Mouse (Mus musculus) E14TG2a.4 (cell line): ENCODE measurements around the gene Fam129b.
A peak's percentile ranks its signal among the peaks of the same experiment; 100 is the strongest.

ENCODE experiments used
- H3K27me3 ChIP-seq: 2 replicates; pipeline ENCODE4 v1.6.1; 2014; ENCODE audit warnings: low read length, control low read depth; ENCODE audit not compliant: insufficient read depth
- H3K36me3 ChIP-seq: 2 replicates; pipeline ENCODE4 v1.6.1; 2014; ENCODE audit warnings: low read length, control low read depth; ENCODE audit not compliant: insufficient read depth
- H3K4me1 ChIP-seq: replicated peaks from 2 replicates; pipeline ENCODE4 v1.6.1; 2014; ENCODE audit warnings: low read depth, low read length, control low read depth
- H3K4me3 ChIP-seq: replicated peaks from 2 replicates; pipeline ENCODE4 v1.5.1; 2014; ENCODE audit warnings: mild to moderate bottlenecking, low read length
- H3K9me3 ChIP-seq: 2 replicates; pipeline ENCODE4 v1.6.1; 2014; ENCODE audit warnings: low read length, control low read depth
- CTCF ChIP-seq: conservative IDR thresholded peaks from 2 replicates; pipeline ENCODE4 v1.5.1; 2014; ENCODE audit warnings: low read length
- NANOG ChIP-seq: IDR thresholded peaks from 2 replicates; pipeline ENCODE4 v1.6.1; 2014; ENCODE audit warnings: borderline replicate concordance, low read length, mixed read lengths
- POU5F1 ChIP-seq: IDR thresholded peaks from 2 replicates; pipeline ENCODE4 v1.6.1; 2014; ENCODE audit warnings: low read length, borderline replicate concordance

Fam129b gene

DNA sequence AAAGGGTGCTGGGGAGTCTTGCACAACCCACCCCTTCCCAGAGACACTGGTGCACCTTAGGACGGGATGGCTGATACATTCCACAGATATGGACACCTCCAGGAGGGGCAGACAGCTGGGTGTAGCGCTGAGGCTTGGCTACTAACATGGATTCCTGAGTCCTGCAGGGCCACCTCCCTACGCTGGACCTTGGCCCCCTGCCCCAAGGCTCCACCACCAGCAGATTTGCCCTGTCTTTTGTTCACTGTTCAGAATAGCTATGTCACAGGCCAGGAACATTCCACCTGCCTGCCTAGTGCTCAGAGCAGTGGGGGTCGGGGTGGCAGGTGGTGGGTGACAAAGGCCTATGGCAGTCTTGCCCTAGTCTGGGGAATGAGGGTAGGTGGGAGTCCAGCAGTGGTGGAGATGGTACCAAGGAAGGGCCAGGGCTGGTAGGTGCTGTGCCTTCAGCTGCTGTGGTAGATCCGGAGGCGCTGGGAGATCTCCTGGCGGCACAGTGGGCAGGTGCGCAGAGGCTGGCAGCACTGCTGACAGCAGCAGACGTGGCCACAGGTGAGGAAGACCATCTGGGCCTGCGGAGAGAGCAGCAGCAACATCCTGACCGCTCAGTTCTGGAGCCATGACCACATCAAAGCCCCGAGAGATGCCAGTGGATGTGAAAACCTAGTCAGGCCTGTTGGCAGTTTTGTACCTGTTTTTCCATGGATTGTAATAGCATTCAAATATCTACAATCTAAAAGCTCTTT lies 50.6 kb downstream of the Fam129b start:
- TF ChIP-seq CTCF (no peak), NANOG (no peak), POU5F1 (no peak)
- no peak overlapping the region for H3K4me3 ChIP-seq

DNA sequence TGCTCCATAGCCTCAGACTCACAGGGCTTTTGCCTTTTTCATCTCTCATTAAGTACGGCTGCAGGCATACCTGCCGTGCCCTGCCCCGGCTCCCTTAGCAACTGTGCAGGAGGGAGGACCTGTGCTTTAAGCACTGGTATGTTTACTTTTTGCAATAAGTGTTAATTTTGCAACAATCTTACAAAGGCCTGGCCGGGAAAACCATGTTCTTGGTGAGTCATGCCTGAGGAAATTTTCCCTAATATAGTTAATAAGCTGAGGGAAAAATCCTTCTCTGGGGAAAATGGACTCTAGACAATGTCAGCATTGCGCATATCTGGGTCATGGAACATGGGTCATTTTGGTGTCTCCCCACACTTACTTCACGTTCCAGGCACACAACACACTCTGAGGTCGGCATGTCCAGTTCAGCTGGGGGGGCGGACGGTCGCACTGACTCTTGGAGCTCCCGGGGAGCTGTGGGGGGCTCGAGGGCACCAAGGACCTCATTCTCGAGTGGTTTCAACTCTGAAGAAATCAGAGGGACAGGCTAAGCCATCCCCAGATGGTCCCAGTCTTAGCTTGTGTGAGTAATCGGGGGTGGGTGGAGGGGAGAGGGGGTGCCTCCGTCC lies 51.8 kb downstream of the Fam129b start:
- TF ChIP-seq POU5F1 (no peak), CTCF (no peak), NANOG (no peak)
- peaks cover 70% of the 10 kb centered on the region for H3K36me3 ChIP-seq

More for the DNA sequence above, 50.6 kb downstream of the Fam129b start:
- peaks cover 86% of the 10 kb centered on the region for H3K4me1 ChIP-seq
- H3K9me3 ChIP-seq = no peaks in the 10 kb centered on the region
- peaks cover 78% of the 10 kb centered on the region for H3K36me3 ChIP-seq
- no peaks in the 10 kb centered on the region for H3K27me3 ChIP-seq

DNA sequence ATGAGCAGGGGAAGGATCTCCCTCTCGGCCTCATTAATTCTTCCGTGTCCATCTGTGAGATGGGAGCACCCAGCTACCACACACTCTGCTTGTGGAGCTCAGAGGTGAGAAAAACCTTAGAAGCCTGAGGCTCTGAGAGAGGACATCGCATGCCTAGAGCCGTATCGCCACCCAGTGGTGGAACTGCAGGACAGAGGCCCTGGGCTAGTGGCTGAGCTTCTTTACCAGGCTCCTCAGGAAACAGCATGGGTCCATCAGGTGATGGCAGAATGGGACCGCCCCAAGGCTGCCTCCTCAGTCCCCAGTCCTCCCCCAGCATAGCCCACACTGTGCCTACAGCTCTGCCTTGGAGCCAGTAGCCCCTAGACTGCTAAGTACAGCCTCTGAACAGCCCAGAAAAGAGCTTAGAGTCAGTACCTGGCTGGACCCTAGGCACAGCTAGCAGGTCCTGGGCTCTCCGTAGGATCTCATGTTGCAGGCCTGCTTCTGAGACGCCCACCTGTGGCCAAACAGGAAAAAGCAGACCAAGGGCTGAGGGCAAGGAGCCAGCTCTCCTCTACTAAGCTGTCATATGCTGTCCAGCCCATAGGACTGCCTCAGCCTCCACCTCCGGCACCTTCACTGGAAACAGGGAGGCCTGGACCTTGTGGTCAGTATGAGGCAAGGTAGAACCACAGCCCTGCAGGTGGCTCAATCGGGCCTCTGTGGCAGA lies 52.5 kb downstream of the Fam129b start:
- H3K27me3 ChIP-seq = no peaks in the 10 kb centered on the region
- peaks cover 70% of the 10 kb centered on the region for H3K36me3 ChIP-seq
- peak overlapping the region; percentile 60 for H3K4me3 ChIP-seq
- H3K9me3 ChIP-seq = no peaks in the 10 kb centered on the region
- H3K4me1 ChIP-seq = peaks cover 86% of the 10 kb centered on the region
- TF ChIP-seq POU5F1 (no peak), NANOG (no peak), CTCF (peak; percentile 55)

More for the DNA sequence above, 51.8 kb downstream of the Fam129b start:
- Histone ChIP-seq H3K27me3 (no peaks in the 10 kb centered on the region), H3K4me1 (peaks cover 86% of the 10 kb centered on the region), H3K9me3 (no peaks in the 10 kb centered on the region), H3K4me3 (no peak overlapping the region)

DNA sequence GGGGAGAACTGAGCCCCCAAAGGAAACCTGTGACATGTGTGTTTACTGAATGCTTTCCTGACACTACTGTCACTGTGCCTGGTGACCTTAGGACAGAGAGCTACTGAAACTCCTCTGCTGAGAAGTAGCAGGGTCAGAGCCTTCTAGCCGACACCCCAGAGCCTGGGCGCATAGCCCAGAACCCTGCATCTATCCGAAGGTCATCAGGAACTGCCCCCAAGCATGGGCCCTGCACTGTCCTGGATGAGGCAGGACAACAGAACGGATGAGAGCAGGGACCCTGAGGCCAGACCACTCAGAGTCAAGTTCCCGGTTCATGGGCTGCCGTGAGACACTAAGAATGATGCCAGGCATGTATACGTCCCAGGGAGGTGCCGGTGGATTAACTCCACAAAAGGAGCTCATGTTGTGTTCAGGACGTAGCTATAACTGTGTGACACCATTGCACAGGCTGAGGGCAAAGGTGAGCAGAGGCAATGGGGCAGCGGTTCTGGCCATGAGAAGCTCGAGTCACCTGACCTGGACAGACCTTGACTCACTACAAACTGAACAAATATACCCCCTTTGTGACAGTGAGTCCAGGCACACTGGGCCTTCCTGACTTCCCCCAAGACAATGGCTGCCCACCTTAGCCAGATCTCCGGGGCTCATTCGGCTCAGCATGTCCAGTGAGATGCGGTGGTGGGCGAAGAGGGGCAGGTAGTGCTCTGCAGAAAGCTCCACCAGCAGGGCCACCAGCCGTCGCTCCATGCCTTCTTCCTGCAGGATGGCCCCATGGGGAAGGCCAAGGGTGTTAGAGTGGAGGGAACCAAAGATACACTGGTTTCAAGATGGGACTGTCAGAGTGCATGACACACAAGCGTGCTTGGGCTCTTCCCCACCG lies 53.3 kb downstream of the Fam129b start:
- H3K9me3 ChIP-seq = no peaks in the 10 kb centered on the region
- H3K36me3 ChIP-seq = peaks cover 70% of the 10 kb centered on the region
- no peaks in the 10 kb centered on the region for H3K27me3 ChIP-seq
- H3K4me1 ChIP-seq = peaks cover 86% of the 10 kb centered on the region
- TF ChIP-seq NANOG = no peak
- TF ChIP-seq CTCF = no peak
- TF ChIP-seq POU5F1 = no peak
- H3K4me3 ChIP-seq = peak overlapping the region; percentile 60

GRCm38 (mm10) chr2:32931730-32932129 lies 55.8 kb downstream of the Fam129b start:
- Histone ChIP-seq H3K36me3 (peaks cover 68% of the 10 kb centered on the region), H3K9me3 (no peaks in the 10 kb centered on the region), H3K4me3 (peak overlapping the region; percentile 45), H3K4me1 (peaks cover 96% of the 10 kb centered on the region), H3K27me3 (no peaks in the 10 kb centered on the region)
- TF ChIP-seq POU5F1 (no peak), NANOG (no peak), CTCF (no peak)

DNA sequence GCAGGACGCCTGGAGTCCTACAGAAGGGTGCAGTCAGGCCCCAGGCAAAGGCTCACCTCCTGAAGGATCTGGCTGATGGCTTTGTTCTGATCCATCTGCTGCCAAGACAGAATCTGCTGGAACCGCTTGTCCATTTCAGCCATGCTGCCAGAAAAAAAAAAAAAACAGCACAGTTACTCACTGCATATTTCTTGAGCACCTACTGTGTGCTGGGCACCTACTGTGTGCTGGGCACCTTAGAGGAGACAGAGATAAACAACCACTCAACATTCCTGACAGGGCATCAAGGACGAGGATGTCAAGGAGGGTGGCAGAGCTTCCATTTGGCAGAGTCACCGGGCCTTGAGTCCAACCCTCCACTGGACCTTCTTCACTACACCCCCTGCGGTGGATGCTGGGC lies 62.8 kb downstream of the Fam129b start:
- no peak overlapping the region for H3K4me3 ChIP-seq
- no peaks in the 10 kb centered on the region for H3K27me3 ChIP-seq
- H3K9me3 ChIP-seq = no peaks in the 10 kb centered on the region
- peaks cover 83% of the 10 kb centered on the region for H3K36me3 ChIP-seq
- peaks cover 71% of the 10 kb centered on the region for H3K4me1 ChIP-seq
- TF ChIP-seq CTCF = no peak
- no peak for TF ChIP-seq POU5F1
- TF ChIP-seq NANOG = no peak

DNA sequence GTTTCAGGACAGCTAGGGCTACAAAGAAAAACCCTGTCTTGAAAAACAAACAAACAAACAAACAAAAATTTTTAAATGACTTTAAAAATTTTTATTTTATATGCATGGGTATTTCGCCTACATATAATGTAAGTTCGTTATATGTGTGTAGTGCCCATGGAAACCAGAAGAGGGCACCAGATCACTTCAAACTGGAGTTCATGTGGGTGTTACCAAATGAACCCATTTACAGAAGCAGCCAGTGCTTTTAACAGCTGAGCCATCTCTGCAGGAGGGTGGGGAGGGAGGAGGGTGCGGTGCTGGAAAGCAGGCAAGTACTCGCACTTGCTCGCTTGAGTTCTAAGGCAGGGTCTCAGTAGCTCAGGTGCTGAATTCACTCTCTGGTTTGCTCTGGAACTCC lies 63.5 kb downstream of the Fam129b start:
- H3K4me1 ChIP-seq = peaks cover 64% of the 10 kb centered on the region
- H3K27me3 ChIP-seq = no peaks in the 10 kb centered on the region
- H3K36me3 ChIP-seq = peaks cover 83% of the 10 kb centered on the region
- H3K9me3 ChIP-seq = no peaks in the 10 kb centered on the region
- peak; percentile 60 for TF ChIP-seq CTCF
- TF ChIP-seq NANOG = no peak
- H3K4me3 ChIP-seq = peak overlapping the region; percentile 37

DNA sequence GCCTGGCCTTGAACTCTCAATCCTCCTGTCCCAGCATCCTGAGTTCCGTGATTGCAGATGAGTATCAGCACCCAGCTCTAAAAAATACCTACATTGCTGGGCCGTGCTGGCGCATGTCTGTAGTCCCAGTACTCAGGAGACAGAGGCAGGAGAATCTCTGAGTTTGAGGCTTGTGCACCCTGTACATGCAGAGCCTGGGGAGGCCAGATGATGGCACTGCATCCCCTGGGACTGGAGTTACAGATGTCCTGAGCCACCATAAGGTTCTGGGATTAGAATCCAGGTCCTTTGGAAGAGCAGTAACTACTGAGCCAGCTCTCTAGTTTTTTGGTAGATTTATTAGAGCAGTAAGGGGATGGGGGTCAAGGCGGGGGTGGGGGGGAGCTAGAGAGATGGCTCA lies 64.6 kb downstream of the Fam129b start:
- TF ChIP-seq NANOG (no peak), CTCF (peak; percentile 45)
- no peaks in the 10 kb centered on the region for H3K27me3 ChIP-seq
- H3K4me1 ChIP-seq = peaks cover 61% of the 10 kb centered on the region
- peaks cover 83% of the 10 kb centered on the region for H3K36me3 ChIP-seq
- H3K4me3 ChIP-seq = peak overlapping the region; percentile 37
- no peaks in the 10 kb centered on the region for H3K9me3 ChIP-seq
